Mouse (Mus musculus): ENCODE results near the gene Srsf1.
"Not testable (repeated sequence)": the region's sequence is repeated elsewhere in the genome, so short reads cannot be mapped to it uniquely, and the experiment has no call there.

Srsf1 gene

DNA sequence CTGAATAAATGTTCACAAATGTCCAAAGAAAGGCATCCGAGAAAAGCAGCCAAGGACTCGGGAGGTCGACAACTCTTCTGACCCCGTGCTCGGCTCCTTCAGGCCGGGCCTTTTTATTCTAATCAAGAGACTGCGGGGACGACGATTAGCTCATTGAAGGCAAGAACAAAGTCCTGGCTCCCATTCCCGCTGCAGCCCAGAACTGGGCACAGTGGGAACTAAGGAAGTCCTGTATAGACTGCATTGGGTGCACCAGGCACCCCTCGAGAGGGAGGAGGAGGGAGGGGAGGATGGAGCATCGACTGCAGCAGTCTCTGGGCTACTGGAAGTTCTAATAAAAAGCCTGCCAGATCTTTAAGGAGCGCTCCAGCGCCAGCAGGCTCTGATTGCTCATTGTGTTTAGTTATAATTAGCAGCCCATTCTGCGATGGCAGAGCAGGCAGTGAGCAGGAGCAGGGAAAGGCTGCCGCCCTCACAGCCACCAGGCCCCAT lies 18.9 kb upstream of the Srsf1 start:
- no peaks in the 10 kb centered on the region for H3K27me3 ChIP-seq (ENCODE audit: control insufficient read depth, insufficient read depth, low read length, poor library complexity, severe bottlenecking)
- H3K36me3 ChIP-seq (ENCODE audit: control insufficient read depth, insufficient read depth, low read length, poor library complexity, severe bottlenecking), result no peaks in the 10 kb centered on the region
- no peak for DNase-seq (ENCODE audit: low read depth, low spot score)

- no peak for DNase-seq (ENCODE audit: low read depth, low spot score)
- Histone ChIP-seq H3K36me3 (ENCODE audit: control insufficient read depth, insufficient read depth, low read length, poor library complexity, severe bottlenecking) (no peaks in the 10 kb centered on the region), H3K27me3 (ENCODE audit: control insufficient read depth, insufficient read depth, low read length, poor library complexity, severe bottlenecking) (no peaks in the 10 kb centered on the region)
Measured at GRCm38 (mm10) chr11:88030219-88030618, 17.0 kb upstream of the Srsf1 start.

- Histone ChIP-seq H3K36me3 (ENCODE audit: control insufficient read depth, insufficient read depth, low read length, poor library complexity, severe bottlenecking) (no peaks in the 10 kb centered on the region), H3K27me3 (ENCODE audit: control insufficient read depth, insufficient read depth, low read length, poor library complexity, severe bottlenecking) (no peaks in the 10 kb centered on the region)
- DNase-seq (ENCODE audit: low read depth, low spot score), result no peak
Measured at GRCm38 (mm10) chr11:88030836-88031235, 16.3 kb upstream of the Srsf1 start.

DNA sequence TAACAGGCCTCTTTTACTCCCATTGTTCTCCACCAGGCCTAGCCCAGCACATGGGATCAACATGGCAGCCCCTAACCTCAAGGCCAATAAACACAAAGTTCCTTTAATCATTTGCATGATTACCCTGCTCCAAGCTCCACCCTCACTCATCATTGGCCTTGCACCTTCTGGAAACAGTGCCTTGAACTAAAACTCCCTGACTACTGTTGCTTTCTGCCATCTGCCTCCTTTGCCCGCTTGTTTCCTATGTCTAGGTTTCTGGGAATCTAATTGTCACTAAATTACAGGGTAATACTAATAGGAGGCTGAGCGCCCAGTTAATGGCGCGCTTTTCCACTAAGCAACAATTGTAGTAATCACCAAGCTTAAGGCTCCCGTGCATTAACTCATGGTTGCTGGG lies 15.4 kb upstream of the Srsf1 start:
- Histone ChIP-seq H3K27me3 (ENCODE audit: control insufficient read depth, insufficient read depth, low read length, poor library complexity, severe bottlenecking) (no peaks in the 10 kb centered on the region), H3K36me3 (ENCODE audit: control insufficient read depth, insufficient read depth, low read length, poor library complexity, severe bottlenecking) (no peaks in the 10 kb centered on the region)
- no peak for DNase-seq (ENCODE audit: low read depth, low spot score)

DNA sequence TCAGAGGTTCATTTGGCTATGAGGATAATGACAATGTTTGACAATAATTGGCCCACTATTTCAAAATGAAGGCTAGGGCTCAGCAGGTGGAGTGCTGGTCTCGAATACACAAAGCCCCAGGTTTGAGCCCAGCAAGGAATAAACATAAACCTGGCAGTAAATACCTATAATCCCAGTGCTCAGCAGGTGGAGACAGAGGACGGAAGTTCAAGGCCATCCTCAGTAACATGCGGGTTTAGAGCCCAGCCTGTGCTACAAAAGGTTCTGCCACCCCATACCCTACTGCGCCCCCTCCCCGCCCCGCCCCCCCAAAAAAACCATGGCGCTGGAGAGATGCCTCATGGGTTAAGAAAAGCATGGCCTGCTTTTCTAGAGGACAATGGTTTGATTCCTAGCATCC lies 11.2 kb upstream of the Srsf1 start:
- DNase-seq (ENCODE audit: low read depth, low spot score), result no peak

GRCm38 (mm10) chr11:88036761-88037251 lies 10.4 kb upstream of the Srsf1 start:
- DNase-seq (ENCODE audit: low read depth, low spot score), result no peak
- no peaks in the 10 kb centered on the region for H3K36me3 ChIP-seq (ENCODE audit: control insufficient read depth, insufficient read depth, low read length, poor library complexity, severe bottlenecking)
- no peaks in the 10 kb centered on the region for H3K27me3 ChIP-seq (ENCODE audit: control insufficient read depth, insufficient read depth, low read length, poor library complexity, severe bottlenecking)

More for the DNA sequence above, 11.2 kb upstream of the Srsf1 start:
- no peaks in the 10 kb centered on the region for H3K36me3 ChIP-seq (ENCODE audit: control insufficient read depth, insufficient read depth, low read length, poor library complexity, severe bottlenecking)
- no peaks in the 10 kb centered on the region for H3K27me3 ChIP-seq (ENCODE audit: control insufficient read depth, insufficient read depth, low read length, poor library complexity, severe bottlenecking)

DNA sequence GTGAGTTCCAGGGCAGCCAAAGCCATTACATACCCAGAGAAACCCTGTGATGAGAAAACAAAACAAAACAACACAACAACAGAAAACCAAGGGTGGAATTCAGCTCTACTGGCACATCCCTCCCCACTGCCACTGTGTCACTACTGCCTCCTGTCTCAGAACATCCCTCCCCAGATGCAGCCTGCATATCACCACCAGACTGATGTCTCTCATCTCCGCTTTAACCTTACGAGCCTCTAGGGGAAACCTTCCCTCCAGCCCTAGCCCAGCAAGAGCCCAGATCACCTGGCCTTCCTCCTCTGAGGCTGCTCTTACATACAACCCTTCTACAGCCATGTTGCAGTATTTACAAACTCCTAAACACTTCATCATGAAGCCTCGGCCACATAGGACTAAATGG lies 9.8 kb upstream of the Srsf1 start:
- no peaks in the 10 kb centered on the region for H3K36me3 ChIP-seq (ENCODE audit: control insufficient read depth, insufficient read depth, low read length, poor library complexity, severe bottlenecking)
- H3K27me3 ChIP-seq (ENCODE audit: control insufficient read depth, insufficient read depth, low read length, poor library complexity, severe bottlenecking), result no peaks in the 10 kb centered on the region
- no peak for DNase-seq (ENCODE audit: low read depth, low spot score)

DNA sequence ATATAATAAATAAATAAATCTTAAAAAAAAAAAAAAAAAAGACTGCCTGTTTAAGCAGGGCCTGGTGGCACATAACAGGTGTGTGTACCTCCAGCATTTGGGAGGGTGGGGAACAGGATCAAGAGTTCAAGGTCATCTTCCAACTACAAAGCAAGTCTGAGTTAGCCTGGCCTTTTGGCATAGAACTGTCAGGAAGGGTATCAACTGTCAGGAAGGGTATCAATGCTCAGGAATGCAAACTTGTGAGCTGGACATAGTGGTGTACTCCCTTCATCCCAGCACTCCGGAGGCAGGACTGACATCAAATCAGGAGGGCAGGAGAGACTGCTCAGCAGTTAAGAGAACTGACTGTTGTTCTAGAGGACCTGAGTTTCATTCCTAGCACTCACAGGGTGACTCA lies 8.1 kb upstream of the Srsf1 start:
- DNase-seq (ENCODE audit: low read depth, low spot score), result no peak
- Histone ChIP-seq H3K27me3 (ENCODE audit: control insufficient read depth, insufficient read depth, low read length, poor library complexity, severe bottlenecking) (no peaks in the 10 kb centered on the region), H3K36me3 (ENCODE audit: control insufficient read depth, insufficient read depth, low read length, poor library complexity, severe bottlenecking) (no peaks in the 10 kb centered on the region)

GRCm38 (mm10) chr11:88044314-88044713 lies 2.9 kb upstream of the Srsf1 start:
- 0 out of 2 replicates have a peak, but pooled peaks cover 2% of the 10 kb centered on the region for H3K36me3 ChIP-seq (ENCODE audit: control insufficient read depth, insufficient read depth, low read length, poor library complexity, severe bottlenecking)
- no peaks in the 10 kb centered on the region for H3K27me3 ChIP-seq (ENCODE audit: control insufficient read depth, insufficient read depth, low read length, poor library complexity, severe bottlenecking)
- no peak for DNase-seq (ENCODE audit: low read depth, low spot score)

DNA sequence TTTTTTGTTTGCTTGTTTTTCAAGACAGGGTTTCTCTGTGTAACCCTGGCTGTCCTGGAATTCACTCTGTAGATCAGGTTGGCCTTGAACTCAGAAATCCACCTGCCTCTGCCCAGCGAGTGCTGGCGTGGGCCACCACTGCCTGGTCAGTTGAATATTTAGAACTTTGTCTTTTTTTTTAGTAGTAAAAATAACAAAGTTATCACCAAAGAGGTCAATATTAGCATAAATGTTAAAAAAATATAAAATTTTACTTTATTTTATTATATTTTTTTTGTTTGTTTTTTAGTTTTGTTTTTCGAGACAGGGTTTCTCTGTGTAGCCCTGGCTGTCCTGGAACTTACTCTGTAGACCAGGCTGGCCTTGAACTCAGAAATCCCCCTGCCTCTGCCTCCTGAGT lies 2.0 kb upstream of the Srsf1 start:
- not testable (repeated sequence) for H3K27me3 ChIP-seq (ENCODE audit: control insufficient read depth, insufficient read depth, low read length, poor library complexity, severe bottlenecking); DNase-seq (ENCODE audit: low read depth, low spot score); H3K36me3 ChIP-seq (ENCODE audit: control insufficient read depth, insufficient read depth, low read length, poor library complexity, severe bottlenecking)

GRCm38 (mm10) chr11:88045878-88046277 lies 1.3 kb upstream of the Srsf1 start:
- no peaks in the 10 kb centered on the region for H3K27me3 ChIP-seq (ENCODE audit: control insufficient read depth, insufficient read depth, low read length, poor library complexity, severe bottlenecking)
- DNase-seq (ENCODE audit: low read depth, low spot score), result no peak
- H3K36me3 ChIP-seq (ENCODE audit: control insufficient read depth, insufficient read depth, low read length, poor library complexity, severe bottlenecking), result 0 out of 2 replicates have a peak, but pooled peaks cover 4% of the 10 kb centered on the region

- DNase-seq (ENCODE audit: low read depth, low spot score), result no peak
- Histone ChIP-seq H3K36me3 (ENCODE audit: control insufficient read depth, insufficient read depth, low read length, poor library complexity, severe bottlenecking) (0 out of 2 replicates have a peak, but pooled peaks cover 4% of the 10 kb centered on the region), H3K27me3 (ENCODE audit: control insufficient read depth, insufficient read depth, low read length, poor library complexity, severe bottlenecking) (no peaks in the 10 kb centered on the region)
Measured at GRCm38 (mm10) chr11:88046323-88046937, 743 bp upstream of the Srsf1 start.

DNA sequence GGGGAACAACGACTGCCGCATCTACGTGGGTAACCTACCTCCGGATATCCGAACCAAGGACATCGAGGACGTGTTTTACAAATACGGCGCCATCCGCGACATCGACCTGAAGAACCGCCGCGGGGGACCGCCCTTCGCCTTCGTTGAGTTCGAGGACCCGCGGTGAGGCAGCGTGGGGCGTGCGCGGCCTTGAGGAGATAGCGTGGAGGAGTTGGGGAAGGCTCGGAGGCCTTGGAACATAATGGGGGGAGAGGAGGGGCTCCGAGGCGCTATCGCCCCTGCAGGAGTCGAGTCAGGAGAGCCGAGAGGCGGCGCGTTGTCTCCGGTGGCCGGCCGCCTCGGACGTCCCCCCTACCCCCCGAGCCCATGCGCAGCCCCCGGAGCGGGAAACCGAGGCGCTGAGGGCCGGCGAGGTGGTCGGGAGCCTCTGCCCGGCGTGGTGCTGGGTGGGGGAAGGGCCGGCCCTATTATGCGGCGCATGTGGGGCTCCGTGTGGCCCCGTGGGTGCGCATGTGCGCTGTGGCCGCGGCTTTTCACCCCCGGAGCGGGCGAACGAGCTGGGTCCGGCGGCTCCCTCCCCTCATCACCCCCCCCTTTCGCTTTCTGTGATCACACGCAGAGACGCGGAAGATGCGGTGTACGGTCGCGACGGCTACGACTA lies 828 bp downstream of the Srsf1 start:
- H3K27me3 ChIP-seq (ENCODE audit: control insufficient read depth, insufficient read depth, low read length, poor library complexity, severe bottlenecking), result no peaks in the 10 kb centered on the region
- DNase-seq (ENCODE audit: low read depth, low spot score), result peak; percentile 73
- peaks cover 8% of the 10 kb centered on the region; the same call in 1 of the 2 replicates for H3K36me3 ChIP-seq (ENCODE audit: control insufficient read depth, insufficient read depth, low read length, poor library complexity, severe bottlenecking)

DNA sequence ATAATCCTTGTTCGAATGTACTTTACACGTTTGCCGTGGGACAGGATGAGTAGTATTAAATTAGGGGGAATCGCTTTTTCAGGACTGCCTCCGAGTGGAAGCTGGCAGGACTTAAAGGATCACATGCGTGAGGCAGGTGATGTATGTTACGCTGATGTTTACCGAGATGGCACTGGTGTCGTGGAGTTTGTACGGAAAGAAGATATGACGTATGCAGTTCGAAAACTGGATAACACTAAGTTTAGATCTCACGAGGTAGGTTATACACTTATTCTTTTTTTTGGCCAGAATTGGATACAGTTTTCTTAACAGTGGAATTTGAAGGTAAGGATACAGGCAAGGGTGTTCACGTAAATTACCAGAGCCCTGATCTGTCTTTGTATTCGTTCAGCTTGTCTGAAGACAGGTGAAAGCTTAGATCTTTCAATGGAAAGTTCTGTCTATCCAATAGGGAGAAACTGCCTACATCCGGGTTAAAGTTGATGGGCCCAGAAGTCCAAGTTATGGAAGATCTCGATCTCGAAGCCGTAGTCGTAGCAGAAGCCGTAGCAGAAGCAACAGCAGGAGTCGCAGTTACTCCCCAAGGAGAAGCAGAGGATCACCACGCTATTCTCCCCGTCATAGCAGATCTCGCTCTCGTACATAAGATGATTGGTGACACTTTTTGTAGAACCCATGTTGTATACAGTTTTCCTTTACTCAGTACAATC lies 1.9 kb downstream of the Srsf1 start:
- Histone ChIP-seq H3K27me3 (ENCODE audit: control insufficient read depth, insufficient read depth, low read length, poor library complexity, severe bottlenecking) (no peaks in the 10 kb centered on the region), H3K36me3 (ENCODE audit: control insufficient read depth, insufficient read depth, low read length, poor library complexity, severe bottlenecking) (peaks cover 8% of the 10 kb centered on the region; the same call in 1 of the 2 replicates)
- peak; percentile 68 for DNase-seq (ENCODE audit: low read depth, low spot score)

DNA sequence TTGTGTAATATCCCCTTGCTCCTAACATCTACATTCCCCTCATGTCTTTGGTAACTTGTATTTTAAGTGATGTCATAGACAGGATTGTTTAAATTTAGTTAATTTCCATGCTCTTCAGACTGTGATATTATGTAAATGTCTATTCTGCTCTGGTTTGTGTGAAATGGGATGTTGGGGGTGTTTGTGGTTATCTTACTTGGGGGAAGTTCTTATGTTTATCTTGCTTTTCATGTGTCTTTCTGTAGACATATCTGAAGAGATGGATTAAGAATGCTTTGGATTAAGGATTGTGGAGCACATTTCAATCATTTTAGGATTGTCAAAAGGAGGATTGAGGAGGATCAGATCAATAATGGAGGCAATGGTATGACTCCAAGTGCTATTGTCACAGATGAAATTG lies 2.6 kb downstream of the Srsf1 start:
- DNase-seq (ENCODE audit: low read depth, low spot score), result peak; percentile 55
- Histone ChIP-seq H3K27me3 (ENCODE audit: control insufficient read depth, insufficient read depth, low read length, poor library complexity, severe bottlenecking) (no peaks in the 10 kb centered on the region), H3K36me3 (ENCODE audit: control insufficient read depth, insufficient read depth, low read length, poor library complexity, severe bottlenecking) (peaks cover 8% of the 10 kb centered on the region; the same call in 1 of the 2 replicates)
